Mouse (Mus musculus) frontal cortex, adult 2 months (tissue): ENCODE results near the gene Cacna2d3. TPM values are rescaled to one million over a fixed set of nuclear protein-coding genes. Genes with fewer than 3 reads are reported as not detected.

ENCODE experiments used
- DNase-seq, 2 experiments: peaks; one replicate each; pipeline ENCODE4 v3.0.0; 2022; ENCODE audit warnings: low spot score in 1 of 2; ENCODE audit errors: extremely low spot score in 1 of 2
- polyA plus RNA-seq: library from polyadenylated mRNA; depleted of rRNA; stranded (reverse); fragments of >200 nt; gene quantifications from 2 replicates; pipeline ENCODE4 v1.2.3, GENCODE M21; 2012; rRNA removed

The Cacna2d3 gene
- polyA plus RNA-seq, 1 experiment = 33.8 TPM

DNA sequence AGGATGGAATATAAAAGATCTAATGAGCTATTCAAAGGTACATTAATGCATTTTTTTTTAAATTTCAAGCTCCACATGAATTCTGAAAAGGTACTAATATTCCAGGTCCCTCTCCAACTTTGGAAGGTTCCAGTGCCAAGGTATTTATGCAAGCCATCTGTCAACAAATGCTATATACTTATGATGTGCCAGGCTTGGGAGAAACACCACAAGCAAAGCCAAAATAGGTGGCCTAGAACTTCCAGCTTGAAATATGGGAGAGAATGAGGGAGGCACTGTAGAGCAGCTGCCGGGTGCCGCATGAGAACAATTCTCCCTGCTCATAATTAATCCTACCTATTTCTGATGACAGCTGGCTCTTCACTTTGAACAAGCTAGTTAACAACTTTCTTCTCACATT, 860.5 kb downstream of the Cacna2d3 start:
- no peak for DNase-seq

Other genes with a start within 250 kb of the Cacna2d3 start
- gene Selenok, start 246.4 kb upstream of the Cacna2d3 start, polyA plus RNA-seq = 211 and 231 TPM in 2 replicates